Mouse (Mus musculus): ENCODE data around the gene Atp8b5.

GRCm38 (mm10) chr4:43334771-43335170 is 67.8 kb downstream of the Atp8b5 start:
- TF ChIP-seq POLR2A (IDR thresholded peaks at IDR 0.05; ENCODE audit: borderline replicate concordance, extremely low read depth, low read depth, low read length) (no peak), CTCF (IDR thresholded peaks at IDR 0.05; ENCODE audit: insufficient read depth, low read length) (no peak)

Measured in lung, adult 2 months (tissue).